Mouse (Mus musculus) megakaryocyte, embryonic 14.5 days (primary cell): ENCODE results near the gene Zfp37.

Experiments
- FLI1 ChIP-seq: IDR thresholded peaks from 2 replicates; pipeline ENCODE4 v1.6.1; 2012; ENCODE audit warnings: low read length, inconsistent platforms, mixed read lengths
- GATA1 ChIP-seq: IDR thresholded peaks from 3 replicates; pipeline ENCODE4 v1.6.1; 2012; ENCODE audit warnings: mixed read lengths, low read length, inconsistent platforms, borderline replicate concordance

DNA sequence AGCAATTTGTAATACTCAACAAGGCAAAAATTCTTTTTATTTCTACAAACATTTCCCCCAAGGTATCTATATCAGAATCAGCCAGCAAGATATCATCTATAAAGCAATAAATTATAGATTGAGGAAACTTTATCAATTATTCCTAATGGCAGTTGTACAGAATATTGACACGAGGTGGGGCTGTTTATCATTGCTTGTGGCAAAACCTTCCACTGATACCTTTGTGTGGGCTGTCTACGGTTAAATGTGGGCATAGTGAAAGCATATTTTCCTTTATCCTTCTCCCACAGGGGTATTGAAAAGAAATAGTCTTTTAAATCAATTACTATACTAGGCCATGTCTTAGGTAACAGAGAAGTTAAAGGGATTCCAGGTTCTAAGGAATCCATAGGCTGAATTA lies 17.4 kb downstream of the Zfp37 start:
- TF ChIP-seq GATA1 (no peak), FLI1 (no peak)
